Mouse (Mus musculus) left cerebral cortex, adult 18-20 months (tissue): ENCODE data around the gene H3f3b. TPM values are rescaled to one million over a fixed set of nuclear protein-coding genes. Genes with fewer than 3 reads are reported as not detected.
A peak's percentile ranks its signal among the peaks of the same experiment; 100 is the strongest.
"Not testable (repeated sequence)": the region's sequence is repeated elsewhere in the genome, so short reads cannot be mapped to it uniquely, and the experiment has no call there.

Experiments
- DNase-seq, 2 experiments: peaks; one replicate each; pipeline ENCODE4 v3.0.0; 2021 to 2022; ENCODE audit warnings: low spot score in 2 of 2, mixed read lengths in 1 of 2
- total RNA-seq, 2 experiments: library from RNA; stranded (reverse); gene quantifications; 2 replicates each; pipeline ENCODE4 v1.2.3; 2021

The H3f3b gene
- total RNA-seq, 2 experiments from 2014 or later = 246 to 269 TPM

GRCm38 (mm10) chr11:116022256-116022780 is 5.4 kb downstream of the H3f3b start:
- no peak for DNase-seq

GRCm38 (mm10) chr11:116021328-116022220 is 6.2 kb downstream of the H3f3b start:
- DNase-seq = no peak

GRCm38 (mm10) chr11:116020519-116020922 is 7.2 kb downstream of the H3f3b start:
- DNase-seq = no peak

- DNase-seq = no peak
Observed at GRCm38 (mm10) chr11:116019976-116020411, 7.8 kb downstream of the H3f3b start.

- no peak for DNase-seq
Observed at GRCm38 (mm10) chr11:116019360-116019791, 8.4 kb downstream of the H3f3b start.

GRCm38 (mm10) chr11:116018867-116019266 is 8.9 kb downstream of the H3f3b start:
- not testable (repeated sequence) for DNase-seq

GRCm38 (mm10) chr11:116018106-116018505 is 9.7 kb downstream of the H3f3b start:
- DNase-seq = no peak

- no peak for DNase-seq
Observed at GRCm38 (mm10) chr11:116014821-116015220, 12.9 kb downstream of the H3f3b start.

GRCm38 (mm10) chr11:116012262-116012947 is 15.4 kb downstream of the H3f3b start, which contains the start of gene Galk1:
Galk1 (minus strand) TSS chr11:116012719.
- DNase-seq = peak; percentile 75 to 87

GRCm38 (mm10) chr11:116011529-116012261 is 16.1 kb downstream of the H3f3b start:
- no peak for DNase-seq

- DNase-seq = no peak
Observed at GRCm38 (mm10) chr11:116010948-116011347, 16.8 kb downstream of the H3f3b start.

GRCm38 (mm10) chr11:116010146-116010545 is 17.6 kb downstream of the H3f3b start:
- no peak for DNase-seq

GRCm38 (mm10) chr11:116009661-116010060 is 18.1 kb downstream of the H3f3b start:
- no peak for DNase-seq

- no peak for DNase-seq
Observed at GRCm38 (mm10) chr11:116008832-116009375, 18.9 kb downstream of the H3f3b start.

GRCm38 (mm10) chr11:116008411-116008810 is 19.4 kb downstream of the H3f3b start:
- DNase-seq = no peak

- DNase-seq = no peak
Observed at GRCm38 (mm10) chr11:116007095-116007850, 20.5 kb downstream of the H3f3b start.

- no peak for DNase-seq
Observed at GRCm38 (mm10) chr11:116005701-116006419, 21.9 kb downstream of the H3f3b start.

- DNase-seq = peak; percentile 60 to 63
Observed at GRCm38 (mm10) chr11:116004840-116005700, 22.7 kb downstream of the H3f3b start.
